Mouse (Mus musculus): ENCODE data around the gene Fzd2.
"Not testable (repeated sequence)": the region's sequence is repeated elsewhere in the genome, so short reads cannot be mapped to it uniquely, and the experiment has no call there.

The Fzd2 gene

DNA sequence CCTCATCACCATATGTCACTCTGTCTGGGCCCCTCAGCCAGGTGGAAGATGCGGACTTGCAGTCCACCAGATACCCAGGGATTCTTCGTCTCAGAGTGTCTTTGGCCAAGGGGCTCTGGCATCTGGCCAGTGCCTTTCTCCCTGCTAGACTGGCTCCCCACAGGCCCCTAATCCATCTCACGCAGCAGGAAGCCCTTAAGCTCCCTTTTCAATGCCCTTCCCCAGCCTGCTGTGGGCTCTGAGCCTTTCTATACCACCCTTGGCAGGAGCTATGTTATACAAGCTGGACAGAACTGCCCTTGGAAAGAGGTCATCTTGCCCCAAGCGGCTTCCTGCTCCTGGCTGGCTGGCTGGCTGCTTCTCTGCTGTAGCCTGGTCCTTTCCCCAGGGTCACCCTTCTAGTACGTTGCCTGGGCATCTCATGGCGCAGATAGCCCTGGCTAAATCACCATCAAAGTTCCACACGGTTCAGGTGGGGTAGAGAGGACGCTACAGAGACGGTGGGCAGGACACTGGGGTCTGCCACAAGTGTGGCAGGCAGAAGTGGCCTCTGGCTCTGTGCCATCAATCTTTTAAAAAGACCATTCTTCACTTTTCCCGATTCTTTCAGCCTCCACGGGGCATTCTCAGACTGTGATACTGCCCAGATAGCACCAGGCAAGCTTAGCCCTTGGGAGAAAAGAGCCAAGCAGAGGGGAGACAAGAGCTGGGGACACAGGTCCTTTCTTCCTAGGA is 22.7 kb upstream of the Fzd2 start:
- DNase-seq = no peak

- no peak for DNase-seq
Measured at GRCm38 (mm10) chr11:102582016-102582610, 22.1 kb upstream of the Fzd2 start.

DNA sequence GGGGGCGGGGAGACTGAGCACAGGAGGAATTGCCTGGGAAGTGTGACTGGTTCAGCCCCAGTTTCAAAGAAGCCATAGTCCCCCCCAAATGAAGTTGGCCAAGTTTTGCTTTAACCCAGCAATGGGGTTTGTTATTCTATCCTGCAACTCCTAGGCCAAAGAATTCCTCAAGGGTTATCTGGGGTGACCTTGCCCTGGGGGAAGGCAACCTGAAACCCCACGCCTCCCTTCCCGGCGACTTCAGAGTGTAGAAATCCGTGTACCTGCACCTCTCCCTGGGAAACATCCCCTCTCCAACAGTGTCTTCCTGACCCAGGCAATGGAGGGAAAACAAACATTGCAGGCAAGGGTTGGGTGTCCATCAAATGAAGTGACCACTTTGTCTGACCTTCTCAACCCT is 21.5 kb upstream of the Fzd2 start:
- no peak for DNase-seq

DNA sequence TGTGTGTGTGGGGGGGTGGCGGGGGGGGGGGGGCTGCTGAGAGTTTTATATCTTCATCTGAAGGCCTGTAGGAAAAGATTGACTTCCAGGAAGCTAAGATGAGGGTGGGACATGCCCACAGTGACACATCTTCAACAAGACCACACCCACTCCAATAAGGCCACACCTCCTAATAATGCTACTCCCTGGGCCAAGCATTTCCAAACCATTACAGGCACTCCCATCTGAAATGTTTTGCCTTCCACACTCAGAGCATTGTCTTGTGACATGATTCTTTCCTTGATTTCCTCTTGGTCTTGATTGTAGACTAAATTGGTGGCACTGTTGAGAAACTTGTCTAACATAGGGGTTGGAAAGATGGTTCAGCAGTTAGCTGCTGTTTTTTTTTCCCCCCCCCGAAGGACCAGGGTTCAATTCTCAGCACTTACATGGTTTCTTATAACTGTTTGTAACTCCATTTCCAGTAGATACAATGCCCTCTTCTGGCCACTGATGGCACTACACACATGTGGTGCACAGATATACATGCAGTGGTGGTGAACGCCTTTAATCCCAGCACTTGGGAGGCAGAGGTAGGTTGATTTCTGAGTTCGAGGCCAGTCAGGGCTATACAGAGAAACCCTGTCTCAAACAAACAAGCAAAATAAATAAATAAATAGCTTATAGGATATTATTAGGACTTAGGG is 17.6 kb upstream of the Fzd2 start:
- DNase-seq = no peak

- DNase-seq = no peak
Measured at GRCm38 (mm10) chr11:102587554-102587953, 16.6 kb upstream of the Fzd2 start.

- DNase-seq = peak; percentile 44
Measured at GRCm38 (mm10) chr11:102595341-102595820, 8.8 kb upstream of the Fzd2 start.

DNA sequence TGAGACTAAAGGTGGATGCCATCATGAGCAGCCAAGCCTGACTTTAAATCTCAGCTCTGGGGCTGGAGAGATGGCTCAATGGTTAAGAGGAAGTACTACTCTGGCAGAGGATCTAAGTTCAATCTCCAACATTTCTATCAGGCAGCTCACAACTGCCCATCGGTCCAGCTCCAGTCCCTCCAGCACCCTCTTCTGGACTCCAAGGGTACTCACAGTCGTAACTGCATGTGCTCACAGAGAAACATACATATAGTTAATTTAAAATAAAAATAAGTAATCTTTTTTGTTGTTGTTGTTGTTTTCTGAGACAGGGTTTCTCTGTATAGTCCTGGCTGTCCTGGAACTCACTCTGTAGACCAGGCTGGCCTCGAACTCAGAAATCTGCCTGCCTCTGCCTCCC is 4.3 kb upstream of the Fzd2 start:
- no peak for DNase-seq

DNA sequence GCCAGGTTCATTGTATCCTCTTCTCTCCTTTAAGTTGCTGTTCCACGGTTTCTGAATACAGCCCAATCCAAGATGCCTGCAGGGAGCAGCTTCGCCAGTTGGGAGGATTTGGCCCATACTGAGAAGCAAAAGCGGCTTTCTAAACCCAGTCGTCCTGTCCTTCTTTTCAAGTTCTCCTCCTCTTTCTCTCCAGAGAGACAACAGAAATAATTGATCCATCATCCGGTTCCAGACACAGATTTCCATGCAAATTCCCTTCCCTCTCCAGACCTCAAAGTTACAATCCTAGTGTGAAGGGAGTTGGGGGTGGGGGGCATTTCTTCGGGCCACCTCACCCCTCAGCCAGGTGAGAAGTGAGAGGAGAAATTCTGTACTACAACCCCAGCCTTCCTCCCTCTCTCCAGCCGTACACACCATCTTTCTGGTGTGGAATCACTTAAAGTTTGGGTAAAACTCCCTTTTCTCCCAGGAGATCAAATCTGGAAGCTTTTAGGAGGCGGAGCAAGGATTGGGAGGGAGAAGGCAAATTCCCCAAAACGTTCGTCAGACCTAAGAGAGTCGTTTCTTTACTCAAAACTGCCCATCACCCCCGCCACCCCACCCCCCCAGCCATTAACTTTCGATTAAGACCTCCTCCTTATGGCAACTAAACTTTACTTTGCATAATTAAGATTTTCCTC is 1.2 kb upstream of the Fzd2 start:
- DNase-seq = no peak

GRCm38 (mm10) chr11:102603496-102603850 is 723 bp upstream of the Fzd2 start:
- peak; percentile 25 for DNase-seq

DNA sequence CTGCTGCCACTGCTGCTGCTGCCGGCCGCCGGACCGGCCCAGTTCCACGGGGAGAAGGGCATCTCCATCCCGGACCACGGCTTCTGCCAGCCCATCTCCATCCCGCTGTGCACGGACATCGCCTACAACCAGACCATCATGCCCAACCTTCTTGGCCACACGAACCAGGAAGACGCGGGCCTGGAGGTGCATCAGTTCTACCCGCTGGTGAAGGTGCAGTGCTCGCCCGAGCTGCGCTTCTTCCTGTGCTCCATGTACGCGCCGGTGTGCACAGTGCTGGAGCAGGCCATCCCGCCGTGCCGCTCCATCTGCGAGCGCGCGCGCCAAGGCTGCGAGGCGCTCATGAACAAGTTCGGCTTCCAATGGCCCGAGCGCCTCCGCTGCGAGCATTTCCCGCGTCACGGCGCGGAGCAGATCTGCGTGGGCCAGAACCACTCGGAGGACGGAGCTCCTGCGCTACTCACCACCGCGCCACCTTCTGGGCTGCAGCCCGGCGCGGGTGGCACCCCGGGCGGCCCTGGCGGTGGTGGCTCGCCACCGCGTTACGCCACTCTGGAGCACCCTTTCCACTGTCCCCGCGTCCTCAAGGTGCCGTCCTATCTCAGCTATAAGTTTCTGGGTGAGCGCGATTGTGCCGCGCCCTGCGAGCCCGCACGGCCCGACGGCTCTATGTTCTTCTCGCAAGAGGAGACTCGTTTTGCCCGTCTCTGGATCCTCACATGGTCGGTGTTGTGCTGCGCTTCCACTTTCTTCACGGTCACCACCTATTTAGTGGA is 769 bp downstream of the Fzd2 start:
- DNase-seq = peak; percentile 18

- peak; percentile 13 for DNase-seq
Measured at GRCm38 (mm10) chr11:102605553-102606416, 1.6 kb downstream of the Fzd2 start.

DNA sequence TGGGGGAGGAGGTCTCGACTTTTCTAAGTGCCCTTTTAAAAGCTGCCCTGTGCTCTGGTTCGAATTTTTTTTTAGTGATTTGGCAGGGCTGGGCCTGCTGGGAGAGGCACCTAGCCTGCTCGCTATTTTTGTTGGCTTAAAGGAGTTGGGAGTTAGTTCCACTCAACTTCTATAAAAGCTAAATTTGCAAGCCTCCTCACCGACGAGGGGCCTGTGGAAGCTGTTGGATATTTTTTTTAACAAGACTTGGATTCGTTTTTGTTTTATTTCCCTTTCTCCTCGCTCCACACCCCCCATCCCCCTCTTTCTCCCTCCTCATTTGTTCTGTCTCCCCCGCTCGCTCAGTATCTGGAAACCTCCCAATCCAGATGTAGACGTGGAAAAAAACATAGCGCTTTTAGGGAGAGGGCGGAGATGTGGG is 2.6 kb downstream of the Fzd2 start:
- no peak for DNase-seq

DNA sequence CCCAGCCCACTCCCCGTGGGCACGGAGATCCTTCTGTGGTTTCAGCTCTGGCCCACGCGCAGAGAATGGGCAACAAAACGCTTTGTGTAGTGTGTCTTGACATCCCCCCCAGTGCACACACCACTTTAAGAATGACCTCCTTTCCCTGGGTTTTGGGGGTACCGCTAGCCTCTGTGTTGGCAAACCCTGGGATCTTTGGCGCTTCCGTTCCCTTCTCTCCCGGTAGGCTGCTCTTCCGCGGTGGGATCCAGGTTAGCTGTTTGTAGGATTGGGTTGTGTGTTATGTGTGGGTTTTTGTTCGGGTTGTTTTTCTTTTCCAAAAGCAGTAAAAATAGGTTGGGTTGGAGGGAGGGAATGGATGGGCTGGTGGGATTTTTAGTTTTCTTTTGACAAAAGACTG is 3.0 kb downstream of the Fzd2 start:
- DNase-seq = not testable (repeated sequence)

GRCm38 (mm10) chr11:102607686-102608548 is 3.7 kb downstream of the Fzd2 start:
- no peak for DNase-seq

- DNase-seq = no peak
Measured at GRCm38 (mm10) chr11:102608691-102609090, 4.5 kb downstream of the Fzd2 start.

DNA sequence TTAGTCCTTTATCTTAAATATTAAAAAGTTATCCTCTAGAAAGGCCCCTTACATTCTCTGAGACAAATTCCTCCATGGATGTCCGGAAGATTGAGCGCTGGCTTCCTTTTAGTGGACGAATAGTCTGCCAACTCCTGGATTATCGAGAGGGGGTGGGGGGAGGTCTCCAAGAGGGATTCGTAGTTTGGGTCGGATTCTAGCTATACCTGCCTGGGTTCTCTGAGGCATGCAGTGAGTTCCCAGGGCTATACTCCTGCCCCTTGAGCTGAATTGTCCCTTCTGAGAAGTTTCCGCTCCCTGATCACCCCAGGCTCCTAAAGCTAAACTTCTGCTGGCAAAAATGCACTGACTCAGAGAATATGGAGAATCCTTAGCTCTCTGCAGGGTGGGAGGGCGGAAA is 5.3 kb downstream of the Fzd2 start:
- DNase-seq = no peak

- no peak for DNase-seq
Measured at GRCm38 (mm10) chr11:102610260-102610659, 6.1 kb downstream of the Fzd2 start.

GRCm38 (mm10) chr11:102610675-102611316 is 6.6 kb downstream of the Fzd2 start:
- no peak for DNase-seq

- no peak for DNase-seq
Measured at GRCm38 (mm10) chr11:102611317-102611705, 7.1 kb downstream of the Fzd2 start.

GRCm38 (mm10) chr11:102619449-102619848 is 15.3 kb downstream of the Fzd2 start:
- no peak for DNase-seq
